Mouse (Mus musculus) embryonic fibroblast, embryonic 13.5 days (primary cell): ENCODE measurements around the gene Tmco4.

Experiments used
- CTCF ChIP-seq: IDR thresholded peaks from 2 replicates; pipeline ENCODE4 v1.5.1; 2011; ENCODE audit warnings: mild to moderate bottlenecking, control low read depth, low read length, moderate library complexity, borderline replicate concordance; ENCODE audit not compliant: insufficient read depth
- POLR2A ChIP-seq: IDR thresholded peaks from 2 replicates; pipeline ENCODE4 v1.6.1; 2011; ENCODE audit warnings: low read depth, mild to moderate bottlenecking, control low read depth, low read length, moderate library complexity

DNA sequence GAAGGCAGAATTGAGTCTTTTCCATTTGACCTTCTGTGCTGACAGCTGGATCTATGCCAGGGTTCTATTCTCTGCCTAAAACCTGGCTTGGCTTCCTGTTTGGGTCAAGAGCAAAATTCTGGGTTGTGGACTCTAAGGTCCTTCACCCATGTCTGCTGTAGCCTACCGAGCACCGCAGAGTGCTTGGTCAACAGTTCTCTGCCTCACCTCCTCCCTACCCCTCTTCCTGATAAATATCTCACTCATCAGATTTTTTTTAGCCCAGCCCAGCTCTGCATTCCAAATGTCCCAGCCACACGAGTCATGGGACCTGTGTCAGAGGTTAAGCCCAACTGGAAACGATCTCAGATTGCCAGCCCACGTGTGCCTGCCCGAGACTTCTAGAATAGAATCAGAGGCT lies 3.4 kb downstream of the Tmco4 start:
- TF ChIP-seq CTCF (no peak), POLR2A (no peak)
